Mouse (Mus musculus): ENCODE measurements around the gene Tsn.

DNA sequence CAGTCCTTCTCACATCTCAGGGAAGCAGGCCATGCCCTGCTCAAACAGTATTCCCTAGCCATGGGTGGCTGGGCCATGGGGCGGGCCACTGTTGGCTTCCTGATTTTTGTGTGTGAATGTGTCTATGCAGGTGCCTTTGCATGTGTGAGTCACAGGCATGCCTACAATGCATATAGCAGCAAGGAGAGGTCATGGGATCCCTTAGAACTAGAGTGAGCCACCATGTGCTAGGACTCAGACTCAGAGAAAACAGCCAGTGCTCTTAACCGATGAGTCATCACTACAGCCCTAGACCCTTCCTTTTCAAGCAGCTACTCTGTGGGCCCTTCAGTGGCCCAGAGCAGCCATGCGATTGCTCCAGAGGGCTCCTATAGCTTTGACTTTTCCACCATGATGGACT is 17.3 kb downstream of the Tsn start:
- TF ChIP-seq ZC3H11A (IDR thresholded peaks at IDR 0.05; ENCODE audit: borderline replicate concordance, low read depth, low read length) (no peak), CHD2 (IDR thresholded peaks at IDR 0.05; ENCODE audit: low read depth, low read length) (no peak), MAFK (IDR thresholded peaks at IDR 0.05; ENCODE audit: insufficient read depth, low read depth, low read length) (no peak), ZNF384 (IDR thresholded peaks at IDR 0.05; ENCODE audit: low read depth, low read length) (no peak), HCFC1 (IDR thresholded peaks at IDR 0.05; ENCODE audit: borderline replicate concordance, insufficient read depth, low read length) (no peak)
